Mouse (Mus musculus): ENCODE data around the gene Olfr667. TPM values are rescaled to one million over a fixed set of nuclear protein-coding genes. Genes with fewer than 3 reads are reported as not detected.
"Not testable (repeated sequence)": the region's sequence is repeated elsewhere in the genome, so short reads cannot be mapped to it uniquely, and the experiment has no call there.

Gene Olfr667
- not detected for total RNA-seq (2021)
- long read RNA-seq, experiment 1: 0 reads
- long read RNA-seq, experiment 2: 0 reads

- DNase-seq (ENCODE audit: low spot score in 2 of 2): no peak
Measured at GRCm38 (mm10) chr7:104921382-104921781, at the start of gene Olfr667. Olfr667 (minus strand) TSS chr7:104921482.

- DNase-seq (ENCODE audit: low spot score in 2 of 2): no peak
Measured at GRCm38 (mm10) chr7:104962520-104962919, 41.2 kb upstream of the Olfr667 start, which contains the start of gene Olfr670. Olfr670 (minus strand) TSS chr7:104962620.

GRCm38 (mm10) chr7:104950234-104950633, 29.0 kb upstream of the Olfr667 start:
- DNase-seq (ENCODE audit: low spot score in 2 of 2): not testable (repeated sequence)

GRCm38 (mm10) chr7:104933940-104934339, 12.7 kb upstream of the Olfr667 start, which contains the start of gene Olfr669:
Olfr669 (plus strand) TSS chr7:104934240.
- no peak for DNase-seq (ENCODE audit: low spot score in 2 of 2)

DNA sequence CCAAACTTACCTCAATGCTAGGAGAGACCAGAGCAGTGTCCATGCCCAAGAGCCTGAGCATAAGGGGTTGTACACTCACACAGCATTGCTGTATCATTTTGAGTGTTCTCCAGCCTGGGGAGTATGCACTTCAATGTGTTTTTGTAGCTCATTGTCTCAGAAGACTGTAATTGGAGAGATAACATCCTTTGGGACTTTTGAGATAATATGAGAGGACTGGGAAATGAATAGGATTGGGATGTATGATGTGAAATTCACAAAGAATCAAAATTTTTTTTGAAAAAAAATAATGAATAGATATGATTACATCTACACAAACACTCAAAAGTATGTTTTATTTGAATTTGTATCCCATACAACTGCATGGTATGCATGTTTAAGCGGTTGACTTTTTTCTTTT, 6.7 kb upstream of the Olfr667 start, which contains the start of gene Olfr668:
Olfr668 (minus strand) TSS at position 101 of the 400 bp plus-strand sequence.
- no peak for DNase-seq (ENCODE audit: low spot score in 2 of 2)

- DNase-seq (ENCODE audit: low spot score in 2 of 2): no peak
Measured at GRCm38 (mm10) chr7:104895852-104896251, 25.4 kb downstream of the Olfr667 start, which contains the start of gene Olfr666. Olfr666 (minus strand) TSS chr7:104895952.

- DNase-seq (ENCODE audit: low spot score in 2 of 2): no peak
Measured at GRCm38 (mm10) chr7:104877731-104878130, 43.6 kb downstream of the Olfr667 start, which contains the start of gene Olfr665. Olfr665 (plus strand) TSS chr7:104878031.

Other genes with a start within 250 kb of the Olfr667 start
- not detected for gene Olfr661, start 235.0 kb downstream of the Olfr667 start, total RNA-seq (2021)
- gene Usp17le, start 144.0 kb downstream of the Olfr667 start, total RNA-seq (2021): not detected
- not detected for gene Usp17lb, start 78.9 kb downstream of the Olfr667 start, total RNA-seq (2021)
- gene Usp17la, start 64.5 kb downstream of the Olfr667 start, total RNA-seq (2021): not detected
- not detected for gene Olfr665, start 43.5 kb downstream of the Olfr667 start, total RNA-seq (2021)
- not detected for gene Olfr666, start 25.5 kb downstream of the Olfr667 start, total RNA-seq (2021)
- gene Olfr668, start 6.6 kb upstream of the Olfr667 start, total RNA-seq (2021): not detected
- gene Olfr669, start 12.8 kb upstream of the Olfr667 start, total RNA-seq (2021): not detected
- gene Olfr670, start 41.1 kb upstream of the Olfr667 start, total RNA-seq (2021): not detected
- gene Olfr671, start 57.6 kb upstream of the Olfr667 start, total RNA-seq (2021): not detected
- not detected for gene Olfr672, start 80.5 kb upstream of the Olfr667 start, total RNA-seq (2021)
- gene Olfr675, start 107.0 kb upstream of the Olfr667 start, total RNA-seq (2021): not detected
- not detected for gene Olfr676, start 111.2 kb upstream of the Olfr667 start, total RNA-seq (2021)
- not detected for gene Olfr677, start 129.9 kb upstream of the Olfr667 start, total RNA-seq (2021)
- not detected for gene Olfr678, start 143.0 kb upstream of the Olfr667 start, total RNA-seq (2021)
- not detected for gene Olfr679, start 159.7 kb upstream of the Olfr667 start, total RNA-seq (2021)
- gene Olfr680-ps1, start 171.3 kb upstream of the Olfr667 start, total RNA-seq (2021): not detected
- not detected for gene Olfr681, start 195.4 kb upstream of the Olfr667 start, total RNA-seq (2021)
- not detected for gene Olfr683, start 225.5 kb upstream of the Olfr667 start, total RNA-seq (2021)
- not detected for gene Olfr684, start 242.2 kb upstream of the Olfr667 start, total RNA-seq (2021)

Data from gastrocnemius, postnatal 4 days (tissue).